Mouse (Mus musculus): ENCODE results near the gene Cadps.

Gene Cadps

DNA sequence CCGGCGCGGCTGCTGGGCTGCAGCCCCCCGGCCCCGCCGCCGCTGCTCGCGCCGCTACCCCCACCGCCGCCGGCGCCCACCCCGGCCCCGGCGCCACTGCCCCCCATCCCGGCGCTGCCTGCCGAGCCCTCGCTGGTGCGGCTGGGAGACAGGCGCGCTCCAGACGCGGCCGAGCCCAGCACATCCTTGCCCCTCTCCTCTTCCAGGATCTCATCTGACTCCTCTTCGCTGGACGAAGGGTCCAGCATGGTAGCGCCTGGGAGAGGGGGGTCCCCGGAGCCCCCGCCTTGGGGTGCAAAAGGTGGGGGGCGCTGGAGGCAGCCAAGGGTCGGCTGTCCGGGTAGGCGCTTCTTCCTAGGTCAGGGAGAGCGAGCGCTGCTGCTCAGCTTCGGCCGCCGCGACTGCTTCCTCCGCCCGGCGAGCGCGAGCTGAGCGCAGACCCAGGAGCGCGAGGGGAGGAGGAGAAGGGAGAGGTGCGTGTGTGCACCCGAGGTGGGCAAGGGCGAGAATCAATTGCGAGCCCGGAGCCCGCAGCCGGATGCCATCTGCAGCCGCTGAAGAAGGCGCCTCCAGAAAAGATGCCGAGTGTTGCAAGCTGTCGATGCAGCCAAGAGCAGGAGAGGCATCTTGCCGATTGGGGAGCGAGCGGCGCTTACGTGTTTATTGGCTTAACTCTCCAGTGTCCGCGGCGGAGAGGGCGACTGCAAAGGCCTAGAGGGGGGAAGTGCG lies at the start of gene Cadps:
Gene Cadps, minus strand, starts transcription at position 589 of the 729 bp plus-strand sequence.
- peak; percentile 81 to 86 for DNase-seq

- no peak for DNase-seq
These were observed 46.7 kb upstream of the Cadps start for GRCm38 (mm10) chr14:12869605-12870004.

DNA sequence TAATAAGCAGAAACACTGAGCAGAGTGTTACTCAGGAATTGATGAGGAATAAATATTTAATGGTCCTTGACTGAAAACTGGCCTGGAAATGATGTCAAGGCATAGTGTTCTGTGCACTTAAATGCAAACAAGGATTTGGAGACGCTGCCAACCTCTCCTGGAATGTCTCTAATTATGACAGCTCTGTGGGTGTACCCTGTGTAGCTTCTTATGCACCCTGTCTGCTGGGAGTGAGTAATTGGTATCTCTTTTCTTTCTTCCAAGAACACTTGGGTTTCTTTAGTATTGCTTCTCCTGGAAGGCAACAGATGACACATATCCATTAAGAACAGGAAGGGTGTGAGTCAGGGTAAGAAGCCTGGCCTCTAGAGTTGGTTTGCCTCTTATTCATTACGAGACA lies 42.4 kb upstream of the Cadps start:
- DNase-seq = no peak

- DNase-seq = no peak
These were observed 21.0 kb upstream of the Cadps start for GRCm38 (mm10) chr14:12843860-12844259.

GRCm38 (mm10) chr14:12839471-12839870 lies 16.6 kb upstream of the Cadps start:
- no peak for DNase-seq

- no peak for DNase-seq
These were observed 16.1 kb upstream of the Cadps start for GRCm38 (mm10) chr14:12838949-12839348.

GRCm38 (mm10) chr14:12838323-12838722 lies 15.4 kb upstream of the Cadps start:
- DNase-seq = no peak

DNA sequence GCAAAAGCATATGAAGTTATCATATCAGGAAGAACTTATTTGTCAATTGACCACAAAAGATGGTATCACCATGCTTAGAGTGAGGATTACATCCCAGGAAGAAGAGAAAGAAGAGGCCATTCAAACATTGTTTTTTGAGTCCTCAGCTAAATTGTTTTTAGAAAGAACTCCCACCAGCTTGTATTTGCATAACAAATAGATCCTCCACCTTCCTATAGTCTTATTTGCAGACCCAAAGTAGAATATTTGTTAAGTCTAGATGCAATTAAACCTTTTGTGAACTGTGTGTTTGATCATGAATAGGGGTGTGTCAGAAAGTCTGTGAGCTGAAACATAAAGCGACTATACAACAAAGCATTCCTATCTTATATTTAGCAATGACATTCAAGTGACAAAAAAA lies 15.0 kb upstream of the Cadps start:
- no peak for DNase-seq

DNA sequence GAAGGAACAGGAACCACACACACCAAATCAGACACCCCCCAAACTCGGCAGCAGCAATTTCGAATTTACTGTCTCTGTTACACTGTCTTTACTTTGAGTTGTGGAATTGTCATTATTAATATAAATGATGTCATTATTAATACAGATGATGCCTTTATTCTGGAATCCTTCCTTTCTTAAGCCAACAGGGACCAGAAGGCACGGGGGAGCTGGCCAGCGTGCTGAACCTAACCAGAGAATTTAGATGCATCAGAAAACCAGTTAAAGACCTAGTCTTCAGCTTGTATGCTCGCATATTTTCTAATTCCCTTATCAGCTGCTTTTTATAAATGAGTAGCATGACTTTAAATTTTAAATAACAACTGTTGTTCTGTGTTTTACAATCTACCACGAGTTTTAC lies 902 bp upstream of the Cadps start:
- DNase-seq = no peak

GRCm38 (mm10) chr14:12821831-12822490 lies 918 bp downstream of the Cadps start:
- DNase-seq = peak; percentile 82 to 85

- peak in 1 of 2 experiments; percentile 23 for DNase-seq
These were observed 1.6 kb downstream of the Cadps start for GRCm38 (mm10) chr14:12821156-12821813.

DNA sequence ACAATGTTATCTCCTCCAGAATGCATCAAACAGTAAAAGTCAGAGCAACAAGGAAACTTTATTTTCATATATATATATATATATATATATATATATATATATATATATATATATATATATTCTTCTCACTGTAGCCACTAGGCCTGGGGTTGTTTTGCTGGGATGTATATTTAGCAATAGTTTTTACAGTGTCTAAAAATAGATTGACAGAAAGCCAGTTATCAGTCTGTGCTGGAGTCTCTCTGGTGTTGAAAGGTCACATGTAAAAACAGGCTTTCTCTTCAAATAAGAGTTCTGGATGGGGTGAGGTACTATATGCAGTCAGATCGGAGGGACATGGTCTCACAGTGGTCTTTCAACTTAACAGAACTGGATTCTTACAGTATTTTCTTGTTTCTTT lies 2.7 kb downstream of the Cadps start:
- DNase-seq = no peak

- no peak for DNase-seq
These were observed 4.4 kb downstream of the Cadps start for GRCm38 (mm10) chr14:12818442-12818841.

DNA sequence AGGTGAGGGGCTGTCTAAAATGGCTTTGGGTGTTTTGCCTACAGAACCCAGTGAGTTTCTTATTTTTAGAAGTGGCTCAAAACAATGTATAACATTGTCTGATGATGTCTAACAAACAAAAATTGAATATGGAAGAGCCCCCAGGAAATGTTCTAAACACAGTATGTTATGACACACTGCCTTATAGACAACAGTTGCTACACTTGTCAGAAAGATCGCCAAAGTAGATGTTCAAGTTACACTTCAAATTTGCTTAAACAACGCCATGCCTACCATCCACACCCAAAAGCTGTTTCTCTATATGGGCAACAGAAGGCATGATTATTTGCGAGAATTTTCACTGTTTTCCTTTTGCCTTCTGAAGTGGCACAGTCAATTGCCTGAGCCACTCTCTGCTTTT lies 10.8 kb downstream of the Cadps start:
- no peak for DNase-seq

GRCm38 (mm10) chr14:12802995-12803394 lies 19.9 kb downstream of the Cadps start:
- no peak for DNase-seq

DNA sequence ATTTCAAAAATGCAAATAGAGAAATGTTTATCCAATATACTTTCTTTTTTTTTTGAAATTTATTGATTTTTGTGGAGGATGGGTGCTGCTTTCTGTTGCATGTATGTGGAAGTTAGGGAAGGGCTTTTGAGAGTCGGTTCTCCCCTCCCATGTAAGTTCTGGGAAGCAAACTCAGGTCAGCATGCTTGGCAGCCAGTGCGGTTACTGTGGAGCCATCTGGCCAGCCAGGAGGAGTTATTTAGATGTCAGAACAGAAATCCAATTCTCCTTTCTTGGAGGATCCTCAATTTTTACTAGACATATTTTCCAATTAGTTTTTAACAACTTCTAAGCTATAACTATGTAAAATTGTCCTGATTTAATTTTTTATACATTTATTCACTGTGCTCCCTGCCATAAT lies 21.8 kb downstream of the Cadps start:
- peak; percentile 71 to 84 for DNase-seq

- DNase-seq = no peak
These were observed 24.0 kb downstream of the Cadps start for GRCm38 (mm10) chr14:12798926-12799325.

DNA sequence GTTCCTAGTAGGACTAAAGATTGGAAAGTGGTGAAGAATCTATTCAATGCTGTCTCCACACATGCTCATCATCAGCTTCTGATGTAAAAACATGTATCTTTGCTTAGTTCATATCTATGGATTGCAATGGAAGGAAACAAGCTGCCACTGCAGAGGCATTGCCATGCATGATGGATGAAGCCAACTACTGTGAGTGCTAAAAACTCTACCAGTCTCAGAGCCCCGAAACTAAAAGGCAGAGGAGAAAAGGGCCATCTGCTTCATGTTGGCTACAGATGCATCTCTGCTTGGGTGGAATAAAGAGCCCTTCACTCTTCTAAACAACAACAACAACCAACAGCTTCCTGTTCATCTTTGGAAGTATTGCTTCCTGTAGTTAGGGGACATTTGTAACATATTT lies 38.6 kb downstream of the Cadps start:
- no peak for DNase-seq

GRCm38 (mm10) chr14:12780016-12780415 lies 42.9 kb downstream of the Cadps start:
- DNase-seq = no peak

GRCm38 (mm10) chr14:12777990-12778389 lies 44.9 kb downstream of the Cadps start:
- no peak for DNase-seq

GRCm38 (mm10) chr14:12768870-12769269 lies 54.0 kb downstream of the Cadps start:
- no peak for DNase-seq

GRCm38 (mm10) chr14:12753237-12753636 lies 69.6 kb downstream of the Cadps start:
- no peak for DNase-seq

- DNase-seq = no peak
These were observed 71.1 kb downstream of the Cadps start for GRCm38 (mm10) chr14:12751821-12752220.

- DNase-seq = no peak
These were observed 91.9 kb downstream of the Cadps start for GRCm38 (mm10) chr14:12730979-12731378.

All from cerebellum, adult 18-20 months (tissue).